Mouse (Mus musculus): ENCODE results near the gene Dyrk2.
A peak's percentile ranks its signal among the peaks of the same experiment; 100 is the strongest.

Gene Dyrk2

GRCm38 (mm10) chr10:118846991-118847545, 22.9 kb downstream of the Dyrk2 start:
- DNase-seq (ENCODE audit: extremely low spot score, low spot score) = peak; percentile 10

GRCm38 (mm10) chr10:118840598-118840997, 29.4 kb downstream of the Dyrk2 start:
- no peak for DNase-seq (ENCODE audit: extremely low spot score, low spot score)

- peak; percentile 10 for DNase-seq (ENCODE audit: extremely low spot score, low spot score)
Measured at GRCm38 (mm10) chr10:118839343-118840141, 30.5 kb downstream of the Dyrk2 start.

- DNase-seq (ENCODE audit: extremely low spot score, low spot score) = no peak
Measured at GRCm38 (mm10) chr10:118837636-118838035, 32.4 kb downstream of the Dyrk2 start.

GRCm38 (mm10) chr10:118831190-118831589, 38.8 kb downstream of the Dyrk2 start:
- no peak for DNase-seq (ENCODE audit: extremely low spot score, low spot score)

GRCm38 (mm10) chr10:118829641-118830040, 40.4 kb downstream of the Dyrk2 start:
- no peak for DNase-seq (ENCODE audit: extremely low spot score, low spot score)

- no peak for DNase-seq (ENCODE audit: extremely low spot score, low spot score)
Measured at GRCm38 (mm10) chr10:118827116-118827515, 42.9 kb downstream of the Dyrk2 start.

GRCm38 (mm10) chr10:118824830-118825229, 45.2 kb downstream of the Dyrk2 start:
- no peak for DNase-seq (ENCODE audit: extremely low spot score, low spot score)

- peak; percentile 44 for DNase-seq (ENCODE audit: extremely low spot score, low spot score)
Measured at GRCm38 (mm10) chr10:118820901-118821300, 49.1 kb downstream of the Dyrk2 start.

GRCm38 (mm10) chr10:118819846-118820245, 50.2 kb downstream of the Dyrk2 start:
- no peak for DNase-seq (ENCODE audit: extremely low spot score, low spot score)

GRCm38 (mm10) chr10:118817089-118817488, 52.9 kb downstream of the Dyrk2 start:
- no peak for DNase-seq (ENCODE audit: extremely low spot score, low spot score)

GRCm38 (mm10) chr10:118811945-118812344, 58.1 kb downstream of the Dyrk2 start:
- no peak for DNase-seq (ENCODE audit: extremely low spot score, low spot score)

GRCm38 (mm10) chr10:118810908-118811711, 58.9 kb downstream of the Dyrk2 start:
- no peak for DNase-seq (ENCODE audit: extremely low spot score, low spot score)
